Mouse (Mus musculus): ENCODE results near the gene Ntn5.

Ntn5 gene

DNA sequence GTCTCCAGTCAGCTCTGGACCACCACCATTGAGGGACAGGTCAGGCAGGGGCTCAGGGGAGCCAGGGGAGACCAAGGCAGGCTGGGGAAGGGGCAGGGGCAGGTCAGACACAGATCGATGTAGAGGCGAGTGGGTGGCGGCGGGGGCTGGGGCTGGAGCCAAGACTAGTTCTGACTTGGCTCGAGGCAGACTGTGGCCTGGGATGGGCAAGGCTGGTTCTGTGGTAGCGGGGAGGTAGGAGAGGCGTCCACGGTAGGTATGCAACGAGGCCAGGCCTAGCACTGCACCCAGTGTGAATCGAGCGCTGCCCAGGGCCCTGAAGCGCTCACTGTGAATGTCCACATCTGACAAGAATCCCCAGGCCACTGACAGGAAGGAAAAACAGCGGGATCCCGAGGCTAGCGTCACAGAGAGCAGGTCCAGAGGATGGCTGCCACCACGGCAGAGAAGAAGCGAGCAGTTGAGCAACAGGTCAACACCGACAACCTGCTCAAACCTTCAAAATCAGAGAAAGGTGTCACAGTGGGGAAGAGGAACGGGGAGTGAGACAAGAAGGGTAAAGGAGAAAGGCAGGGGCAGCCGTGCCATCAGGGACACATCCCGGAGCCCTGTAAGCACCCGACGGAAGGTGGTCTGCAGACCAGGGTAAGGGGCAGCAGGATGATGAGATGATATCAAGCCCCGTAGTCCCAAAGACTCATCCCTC is 27.6 kb downstream of the Ntn5 start:
- no peak for DNase-seq (ENCODE audit: low spot score in 2 of 2)

DNA sequence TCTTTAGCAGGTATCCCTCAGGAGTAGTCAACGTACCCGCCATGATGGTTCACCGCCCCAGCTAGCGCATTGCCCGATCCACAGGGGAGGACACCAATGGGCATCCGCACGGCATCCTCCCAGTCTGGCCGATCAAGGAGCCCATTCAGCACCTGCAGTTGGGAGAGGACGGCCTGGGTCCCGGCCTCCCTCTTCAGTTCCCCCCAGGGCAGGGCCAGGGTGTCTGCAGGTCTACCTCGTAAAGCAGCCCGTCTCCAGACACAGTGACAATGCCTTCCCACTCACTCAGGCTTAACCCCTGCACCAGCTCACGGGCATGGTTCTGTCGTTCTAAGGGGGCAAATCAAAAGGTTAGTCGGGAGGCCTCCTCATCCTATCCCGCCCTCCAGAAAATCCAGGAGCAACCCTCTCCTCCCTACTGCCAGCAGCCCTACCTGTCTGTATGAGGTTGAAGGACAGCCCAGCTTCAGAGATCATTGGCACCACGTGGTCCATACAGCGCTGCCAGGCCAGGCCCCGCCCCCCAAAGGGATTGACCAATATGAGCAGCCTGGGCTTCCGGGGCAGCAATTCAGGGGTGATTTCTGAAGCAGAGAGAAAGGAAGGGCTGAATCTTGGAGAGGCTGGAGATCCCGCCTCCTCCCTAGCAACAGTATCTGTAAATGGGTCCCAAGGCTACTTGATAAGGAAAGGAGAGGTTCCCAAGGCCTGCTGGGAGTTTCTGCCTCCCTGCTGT is 28.4 kb downstream of the Ntn5 start:
- no peak for DNase-seq (ENCODE audit: low spot score in 2 of 2)

DNA sequence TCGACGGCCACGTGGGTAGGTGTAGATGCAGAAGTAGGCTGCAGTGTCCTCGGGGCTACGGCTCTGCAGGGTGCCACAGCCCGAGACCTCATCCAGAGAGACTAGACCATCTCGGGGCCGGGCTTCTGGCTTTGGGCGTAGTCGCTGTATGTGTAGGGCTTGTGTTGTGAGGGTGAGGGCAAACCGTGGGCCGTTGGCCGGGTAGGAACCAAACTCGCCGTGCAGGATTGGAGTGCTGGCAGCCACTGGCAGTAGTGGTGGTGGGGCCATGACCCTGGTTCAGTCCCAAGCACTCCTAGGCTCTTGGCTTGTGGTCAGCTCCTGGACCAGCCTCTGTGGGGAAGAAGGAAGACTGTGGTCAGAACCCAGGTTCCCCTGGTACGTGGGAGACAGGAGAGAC is 29.6 kb downstream of the Ntn5 start:
- DNase-seq (ENCODE audit: low spot score in 2 of 2) = no peak

DNA sequence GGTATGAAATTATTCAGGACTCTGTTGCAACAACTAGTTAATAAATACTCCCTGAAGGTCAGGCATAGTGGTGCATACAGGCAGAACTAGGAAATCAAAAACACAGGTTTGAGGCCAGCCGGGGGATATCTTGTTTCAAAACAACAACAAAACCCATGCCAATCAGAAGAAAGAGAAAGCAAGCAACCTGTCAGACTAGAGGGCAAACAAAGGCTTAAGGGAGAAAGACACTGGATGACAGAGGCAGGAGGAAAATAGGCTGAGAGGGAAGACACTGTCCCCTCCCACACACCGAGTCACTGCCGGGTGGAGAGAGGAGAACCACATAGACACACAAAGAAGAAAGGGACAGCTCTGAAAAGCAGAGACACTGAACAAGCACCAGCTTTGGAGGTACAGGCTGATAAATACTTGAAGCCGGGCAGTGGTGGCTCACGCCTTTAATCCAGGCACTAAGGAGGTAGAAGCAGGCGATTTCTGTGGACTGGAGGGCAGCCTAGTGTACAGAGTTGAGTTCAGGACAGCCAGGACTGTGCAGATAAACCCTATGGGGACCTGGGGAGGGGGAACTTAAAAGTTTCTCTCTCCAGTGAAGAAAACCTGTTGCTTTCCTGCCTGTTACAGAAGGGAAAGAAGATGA is 30.2 kb downstream of the Ntn5 start:
- DNase-seq (ENCODE audit: low spot score in 2 of 2) = no peak

DNA sequence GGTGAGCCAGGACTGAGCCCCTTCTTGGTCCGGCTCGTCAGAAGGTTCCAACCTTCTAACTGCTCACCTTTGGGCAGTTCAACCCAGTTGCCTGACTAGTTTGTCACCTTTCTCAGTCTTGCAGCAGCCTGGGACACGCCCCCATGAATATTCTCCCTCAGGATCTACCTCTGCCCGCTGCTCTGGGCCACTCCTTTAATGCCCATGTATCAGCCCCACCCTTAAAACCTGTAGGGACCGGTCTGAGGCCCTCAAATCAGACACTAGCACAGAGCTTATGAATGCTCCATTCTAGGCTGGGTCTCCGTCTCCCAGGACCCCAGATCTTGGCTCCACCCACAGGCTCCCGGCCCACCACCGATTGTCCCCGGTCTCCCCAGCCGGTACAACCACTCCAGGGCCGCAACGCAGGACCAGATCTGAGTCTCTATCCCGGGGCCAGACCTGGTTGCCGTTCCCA is 30.8 kb downstream of the Ntn5 start:
- no peak for DNase-seq (ENCODE audit: low spot score in 2 of 2)

DNA sequence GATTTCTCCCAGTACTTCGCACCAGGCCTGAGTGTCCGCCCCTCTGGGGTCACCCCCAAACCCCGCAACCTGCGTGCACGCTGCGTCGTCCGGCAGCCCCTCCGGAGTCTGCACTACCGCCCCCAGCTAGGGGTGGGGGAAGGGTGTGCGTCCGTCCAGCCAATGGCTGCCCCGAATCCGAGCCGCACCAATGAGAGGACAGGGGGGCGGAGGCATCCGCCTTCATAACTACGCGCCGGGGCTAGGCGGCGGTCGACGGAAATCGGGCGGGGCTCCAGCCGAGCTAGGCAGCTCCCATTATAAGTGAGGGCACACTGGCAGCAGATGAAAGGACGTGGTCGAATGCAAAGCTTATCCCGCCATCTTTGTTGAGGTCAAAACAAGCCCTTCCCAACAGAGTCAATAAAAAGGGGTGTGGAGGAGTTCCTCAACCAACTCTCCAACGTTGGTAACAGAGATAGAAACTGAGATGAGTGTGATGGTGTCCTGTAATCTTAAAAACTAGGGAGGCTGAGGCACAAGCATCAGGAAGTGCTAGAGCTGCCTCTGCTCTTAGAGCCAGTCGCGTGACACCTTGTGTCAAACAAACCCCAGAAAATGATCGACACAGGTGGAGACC is 31.4 kb downstream of the Ntn5 start, which contains the start of gene Rpl18:
Gene Rpl18, plus strand, starts transcription at position 368 of the 619 bp plus-strand sequence.
- peak; percentile 98 for DNase-seq (ENCODE audit: low spot score in 2 of 2)

DNA sequence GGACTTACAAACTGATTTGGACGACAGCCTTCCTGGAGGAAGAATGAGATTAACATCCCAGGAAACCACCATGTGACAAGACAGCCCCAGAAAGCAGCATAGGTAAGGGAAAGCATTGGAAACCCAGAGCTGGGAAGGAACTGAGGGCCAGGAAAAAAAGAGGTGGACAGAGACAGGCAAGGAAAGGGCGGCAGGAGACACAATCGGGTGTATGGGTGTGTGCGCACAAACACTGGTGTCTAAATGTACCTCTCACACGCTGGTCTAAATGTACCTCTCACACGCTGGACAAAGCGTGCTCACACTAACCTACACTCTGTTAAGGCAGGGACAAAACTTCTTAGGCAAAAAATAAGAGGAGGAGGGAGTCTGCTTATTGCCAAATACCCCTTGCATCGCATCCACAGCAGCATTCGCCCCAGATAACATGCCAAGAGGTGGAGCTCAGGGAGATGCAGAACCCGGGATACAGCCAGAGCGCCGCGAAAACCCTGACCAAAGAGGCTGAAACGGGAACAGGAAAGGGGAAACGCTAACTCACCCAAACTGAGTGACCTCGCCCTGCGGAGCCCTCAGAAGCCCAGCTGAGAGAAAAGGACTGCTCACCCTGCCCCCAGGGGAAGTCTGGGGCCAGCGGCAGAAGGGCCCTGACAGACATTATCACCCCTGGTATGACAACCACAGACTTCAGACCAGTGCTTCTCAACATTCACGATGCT is 32.1 kb downstream of the Ntn5 start:
- DNase-seq (ENCODE audit: low spot score in 2 of 2) = no peak

DNA sequence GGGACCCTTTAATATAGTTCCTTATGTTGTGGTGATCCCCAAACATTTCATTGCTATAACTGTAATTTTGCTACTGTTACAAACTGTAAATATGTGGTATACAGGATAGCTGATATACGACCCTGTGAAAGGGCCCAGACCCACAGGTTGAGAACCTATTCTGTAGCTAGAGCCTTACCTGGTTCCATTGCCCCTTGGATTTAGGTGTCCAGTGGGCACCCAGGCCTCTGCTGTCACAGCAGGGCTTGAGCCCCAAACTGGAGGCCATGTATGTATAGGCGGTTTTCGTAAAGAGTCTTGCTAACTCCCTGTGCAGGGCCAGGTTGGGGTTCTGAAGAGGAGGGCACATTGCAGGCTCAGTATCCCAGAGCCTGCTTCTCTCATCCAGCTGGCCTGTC is 32.6 kb downstream of the Ntn5 start:
- no peak for DNase-seq (ENCODE audit: low spot score in 2 of 2)

DNA sequence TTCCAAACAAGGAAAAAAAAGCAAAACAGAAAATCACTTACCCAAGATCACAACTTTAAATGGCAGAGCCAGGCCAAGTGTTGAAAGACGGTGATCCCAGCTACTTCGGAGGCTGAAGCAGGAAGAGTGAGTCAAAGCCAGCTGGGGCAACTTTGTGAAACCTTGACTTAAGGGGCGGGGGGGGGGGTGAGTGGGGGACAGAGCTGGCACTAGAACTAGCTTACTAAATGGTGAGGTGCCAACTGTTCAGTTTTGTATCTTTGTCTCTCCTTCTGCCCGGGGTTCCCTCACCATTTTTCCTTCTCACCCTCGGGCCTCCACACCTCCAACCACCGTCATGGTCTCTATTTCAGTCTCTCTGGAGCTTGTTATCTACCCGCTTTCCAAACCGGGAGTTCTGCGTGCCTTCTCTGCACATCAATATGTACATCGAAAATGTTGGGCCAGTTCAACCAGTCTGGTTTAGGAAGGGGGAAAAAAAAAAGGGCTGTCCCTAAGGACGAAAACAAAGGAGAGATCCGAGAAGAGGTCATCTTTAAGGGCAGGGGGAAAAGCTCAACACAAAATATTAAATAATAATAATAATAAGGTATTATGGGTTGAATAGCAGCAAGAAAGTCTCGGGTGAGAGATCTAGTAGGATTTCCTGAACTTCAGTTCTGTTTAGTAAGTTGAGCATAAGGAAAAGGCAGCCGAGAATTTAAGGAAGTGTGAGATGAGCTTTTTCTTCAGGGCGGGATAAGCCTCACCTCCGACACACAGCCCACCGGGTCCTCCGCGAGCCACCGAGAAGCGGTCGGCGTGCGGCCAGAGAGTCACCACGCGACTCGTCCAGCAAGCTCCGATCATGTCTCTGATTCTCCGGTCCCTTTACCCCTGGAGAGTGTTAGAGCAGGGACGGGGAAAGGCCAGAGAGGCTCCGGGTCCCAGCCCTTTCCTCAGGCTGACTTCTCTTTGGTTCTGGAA is 33.4 kb downstream of the Ntn5 start:
- DNase-seq (ENCODE audit: low spot score in 2 of 2) = no peak

DNA sequence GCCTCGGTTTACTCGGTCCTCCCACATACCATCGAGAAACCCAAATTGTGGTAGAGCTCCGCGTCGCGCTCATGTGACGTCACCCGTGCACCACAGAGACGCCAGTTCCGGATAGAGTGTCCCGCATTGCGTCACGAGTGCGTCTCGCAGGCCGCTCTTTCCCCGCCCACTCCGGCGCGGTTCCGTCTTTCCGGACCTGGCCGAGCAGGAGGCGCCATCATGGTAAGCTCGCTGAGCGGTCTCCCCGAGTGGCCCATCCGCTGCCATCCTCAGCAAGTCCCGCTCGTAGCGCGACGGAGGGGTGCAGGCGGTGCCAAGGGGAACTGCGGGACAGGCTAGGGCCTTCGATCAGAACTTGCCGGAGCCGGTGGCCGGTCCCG is 34.1 kb downstream of the Ntn5 start, which contains the start of gene Sphk2:
Gene Sphk2, minus strand, starts transcription at position 85 of the 380 bp plus-strand sequence.
- peak; percentile 98 to 99 for DNase-seq (ENCODE audit: low spot score in 2 of 2)

DNA sequence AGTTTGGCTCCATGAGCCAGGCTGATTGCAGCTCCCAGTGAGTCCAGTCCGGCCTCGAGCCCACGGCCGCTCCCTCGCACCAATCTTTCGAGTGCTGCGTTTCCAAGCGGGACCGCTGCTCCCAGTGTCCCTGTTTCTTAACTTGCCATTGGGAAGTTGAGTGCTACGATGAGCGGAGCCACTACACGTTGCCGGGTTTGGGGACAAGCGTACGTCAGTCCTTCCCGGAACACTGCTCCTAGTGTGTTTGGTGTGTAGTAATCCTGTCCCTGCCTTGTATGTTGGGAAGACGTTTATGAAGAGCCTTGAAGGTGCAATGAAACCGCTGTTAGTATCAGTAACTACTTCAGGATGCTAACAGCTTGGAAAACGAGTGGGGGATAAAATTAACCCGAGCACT is 34.5 kb downstream of the Ntn5 start:
- DNase-seq (ENCODE audit: low spot score in 2 of 2) = no peak

DNA sequence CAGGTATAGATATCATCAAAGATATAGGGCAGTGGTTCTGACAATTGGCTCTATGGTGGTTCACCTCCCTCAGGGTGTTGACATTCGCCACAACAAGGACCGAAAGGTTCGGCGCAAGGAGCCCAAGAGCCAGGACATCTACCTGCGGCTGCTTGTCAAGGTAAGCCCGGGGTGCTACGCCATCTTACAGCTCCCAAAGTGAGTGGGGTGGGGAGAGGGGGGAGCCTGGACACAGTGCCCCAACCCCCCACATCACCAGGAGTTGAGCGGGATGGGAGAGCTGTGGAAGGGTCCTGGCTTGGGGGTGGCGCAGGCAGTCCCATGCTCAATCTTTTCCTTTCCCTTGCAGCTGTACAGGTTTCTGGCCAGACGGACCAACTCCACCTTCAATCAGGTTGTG is 35.4 kb downstream of the Ntn5 start:
- DNase-seq (ENCODE audit: low spot score in 2 of 2) = no peak

DNA sequence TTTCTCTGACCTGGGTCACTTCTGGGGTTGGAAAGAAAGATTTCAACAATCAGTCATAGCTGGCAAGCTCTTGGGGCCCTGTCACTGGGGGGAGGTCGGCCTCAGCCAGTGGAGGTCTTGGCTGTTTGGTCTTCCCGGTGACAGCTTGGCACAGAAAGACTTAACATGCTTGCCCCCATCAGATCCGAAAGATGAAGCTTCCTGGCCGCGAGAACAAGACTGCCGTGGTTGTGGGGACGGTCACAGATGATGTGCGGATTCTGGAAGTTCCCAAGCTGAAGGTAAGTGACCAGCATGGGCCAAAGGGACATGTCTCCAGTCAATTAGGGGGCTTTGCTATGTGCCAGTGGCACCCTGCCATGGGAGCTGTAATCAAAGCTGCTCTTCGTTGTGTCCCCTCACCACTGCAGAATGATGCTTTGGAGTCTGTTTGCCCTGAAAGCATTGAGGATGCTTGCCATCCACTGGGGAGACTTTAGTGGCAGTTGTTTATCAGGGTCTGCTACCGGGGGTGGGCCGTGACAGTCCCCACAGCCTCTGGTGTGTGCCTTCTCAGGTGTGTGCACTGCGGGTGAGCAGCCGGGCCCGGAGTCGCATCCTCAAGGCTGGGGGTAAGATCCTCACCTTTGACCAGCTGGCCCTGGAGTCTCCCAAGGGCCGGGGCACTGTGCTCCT is 36.1 kb downstream of the Ntn5 start:
- DNase-seq (ENCODE audit: low spot score in 2 of 2) = no peak

DNA sequence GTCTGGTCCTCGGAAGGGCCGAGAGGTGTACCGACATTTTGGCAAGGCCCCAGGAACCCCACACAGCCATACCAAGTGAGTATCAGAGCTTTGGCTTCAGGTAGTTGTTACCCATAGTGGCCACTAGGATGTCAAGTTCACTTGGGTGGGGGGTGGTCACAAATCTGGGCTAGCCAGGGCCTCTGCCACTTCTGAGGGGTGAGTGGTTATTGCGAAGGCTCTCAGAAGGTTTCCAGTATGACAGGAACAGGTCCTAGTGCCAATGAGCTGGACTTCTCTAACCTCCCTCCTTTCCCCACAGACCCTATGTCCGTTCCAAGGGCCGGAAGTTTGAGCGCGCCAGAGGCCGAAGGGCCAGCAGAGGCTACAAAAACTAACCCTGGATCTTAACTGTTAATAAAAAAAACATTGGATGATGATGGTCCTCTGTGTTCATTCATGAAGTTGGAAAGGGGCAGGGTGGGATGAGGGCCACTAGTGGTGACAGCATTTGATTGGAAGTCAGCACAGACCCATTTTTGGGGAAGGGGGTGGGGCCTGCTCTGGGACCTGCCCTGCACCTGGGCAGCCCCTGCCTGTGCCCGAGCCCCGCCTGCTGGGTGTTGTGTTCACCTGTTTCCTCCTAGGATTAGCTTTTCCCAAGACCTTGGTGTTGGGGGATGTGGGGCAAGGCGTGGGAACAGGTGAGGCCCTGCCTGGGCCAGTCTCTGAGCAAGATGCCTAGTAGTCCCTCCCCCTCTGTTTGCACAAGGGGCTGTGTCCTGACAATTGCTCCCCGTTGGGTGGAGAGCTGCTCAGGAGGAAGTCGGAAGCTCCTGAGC is 36.8 kb downstream of the Ntn5 start, which contains the start of gene Fam83e:
Gene Fam83e, plus strand, starts transcription at position 800 of the 821 bp plus-strand sequence.
- DNase-seq (ENCODE audit: low spot score in 2 of 2) = no peak

DNA sequence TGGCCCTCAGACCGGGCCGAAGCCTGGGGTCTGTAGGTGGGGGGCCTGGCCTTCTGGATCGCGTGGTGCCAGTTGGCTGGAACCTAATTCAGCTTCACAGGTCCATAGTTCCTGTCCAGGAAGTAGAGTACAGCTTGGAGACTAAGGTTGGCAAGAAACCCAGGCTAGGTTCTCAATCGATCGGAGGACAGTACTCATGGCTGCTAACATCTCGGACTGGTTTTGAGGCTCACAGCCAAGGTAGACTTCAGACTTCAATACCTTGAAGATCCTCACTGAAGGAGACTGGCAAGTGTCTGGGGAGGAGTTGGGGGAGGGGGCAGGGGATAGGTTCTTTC is 37.4 kb downstream of the Ntn5 start:
- no peak for DNase-seq (ENCODE audit: low spot score in 2 of 2)

DNA sequence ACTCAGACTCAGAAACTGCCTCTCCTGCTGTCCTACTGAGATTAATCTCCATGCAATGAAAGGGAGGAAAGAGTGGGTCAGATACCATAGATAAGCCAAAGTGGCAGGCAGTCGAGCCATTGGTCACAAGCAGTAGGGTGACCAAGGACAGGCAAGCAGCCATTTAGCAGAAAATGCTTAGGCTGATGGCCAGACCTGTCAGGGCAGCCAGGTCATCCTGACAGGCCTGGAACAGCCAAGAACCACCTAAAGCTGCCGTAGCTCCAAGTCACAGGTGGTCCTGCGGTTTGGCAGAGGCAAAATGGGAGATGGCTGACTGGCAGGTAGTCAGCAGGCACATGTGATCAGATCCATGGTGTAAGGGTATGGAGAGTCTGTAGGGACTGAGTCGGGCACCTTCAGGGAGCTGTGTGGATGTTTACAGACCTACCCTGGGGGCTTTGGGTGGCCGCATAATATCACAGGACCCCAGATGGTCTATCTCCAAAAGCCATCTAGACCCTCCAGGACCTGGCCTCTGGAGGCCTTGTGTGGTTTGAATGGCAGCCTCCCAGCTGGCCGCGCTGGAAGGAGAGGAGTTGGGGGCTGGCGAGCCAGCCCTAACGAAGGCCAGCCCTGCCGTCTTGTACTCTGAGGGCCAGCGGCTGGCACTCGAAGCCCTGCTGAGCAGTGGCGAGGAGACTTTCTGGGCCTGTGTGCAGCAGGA is 38.0 kb downstream of the Ntn5 start:
- no peak for DNase-seq (ENCODE audit: low spot score in 2 of 2)

DNA sequence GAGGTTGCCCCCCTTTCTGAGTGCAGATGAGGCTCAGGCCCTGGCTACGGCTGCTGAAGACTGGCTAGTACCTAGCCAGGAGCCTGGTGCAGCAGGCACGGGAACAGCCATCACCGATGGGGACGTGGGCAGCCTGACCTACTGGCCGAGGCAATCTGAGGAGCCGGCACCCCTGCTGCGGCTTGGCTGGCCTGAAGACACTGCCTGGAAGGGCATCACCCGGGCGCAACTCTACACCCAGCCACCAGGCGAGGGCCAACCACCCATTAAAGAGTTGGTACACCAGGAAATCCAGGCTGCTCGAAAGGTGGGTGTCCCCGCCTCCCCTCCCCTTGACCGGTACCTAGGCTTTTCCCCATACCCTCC is 38.5 kb downstream of the Ntn5 start:
- no peak for DNase-seq (ENCODE audit: low spot score in 2 of 2)

DNA sequence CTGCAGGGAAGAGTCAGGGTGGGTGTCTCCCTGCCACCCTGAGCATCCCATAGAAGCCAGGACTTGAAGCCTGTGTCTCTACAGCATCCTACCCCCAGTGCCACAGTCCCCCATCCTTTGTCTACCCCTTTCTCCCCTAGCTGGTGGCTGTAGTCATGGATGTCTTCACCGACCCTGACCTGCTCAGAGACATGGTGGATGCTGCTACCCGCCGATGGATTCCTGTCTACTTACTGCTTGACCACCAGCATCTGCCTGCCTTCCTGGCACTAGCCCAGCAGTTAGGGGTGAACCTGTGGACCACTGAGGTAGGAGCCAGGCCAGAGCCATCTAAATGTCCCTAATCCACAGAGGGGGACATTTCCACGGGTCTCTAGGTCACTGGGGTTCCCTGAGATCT is 39.5 kb downstream of the Ntn5 start:
- no peak for DNase-seq (ENCODE audit: low spot score in 2 of 2)
